Mouse (Mus musculus): Measurements from ENCODE around the gene Sdccag8. TPM values are rescaled to one million over a fixed set of nuclear protein-coding genes. Genes with fewer than 3 reads are reported as not detected.

The Sdccag8 gene
- total RNA-seq (2021) = 1 to 10 TPM; 8.3 to 8.4 TPM
- long read RNA-seq, experiment 1, partial matches to known transcripts = 7 of 15 reads
- long read RNA-seq, experiment 1, other reads (novel, unspliced or antisense) = 4 of 15 reads
- long read RNA-seq, experiment 2, transcript Sdccag8-201 (18 exons, 2,776 nt) = major isoform, 12 of 22 reads
- long read RNA-seq, experiment 2, partial matches to known transcripts = 1 of 22 reads
- long read RNA-seq, experiment 2, other reads (novel, unspliced or antisense) = 9 of 22 reads

DNA sequence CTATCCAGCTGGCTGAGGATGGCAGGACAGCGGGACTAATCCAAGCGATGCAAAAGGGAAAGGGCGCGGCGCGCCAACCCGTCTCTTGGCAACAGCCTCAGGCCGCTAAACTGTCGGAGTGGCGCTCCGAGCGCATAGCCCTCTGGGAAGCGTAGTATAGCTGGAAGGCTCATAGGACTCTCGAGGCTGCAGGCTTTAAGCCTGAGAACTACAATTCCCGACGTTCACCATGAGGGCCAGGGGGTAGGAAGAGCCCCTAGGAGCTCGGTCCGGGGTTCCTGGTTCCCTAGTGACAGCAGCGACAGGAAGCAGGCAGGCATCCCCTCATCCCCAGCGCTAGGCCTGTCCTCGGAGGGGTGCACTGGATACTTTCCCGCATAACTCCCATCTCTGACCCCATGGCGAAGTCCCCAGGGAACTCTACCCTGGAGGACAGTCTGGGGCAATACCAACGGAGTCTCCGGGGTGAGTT, at the start of gene Sdccag8:
Gene Sdccag8 (plus strand): TSS at position 70 of the 472 bp plus-strand sequence.
- DNase-seq (ENCODE audit: low spot score in 2 of 2) = peak; percentile 85 to 95

DNA sequence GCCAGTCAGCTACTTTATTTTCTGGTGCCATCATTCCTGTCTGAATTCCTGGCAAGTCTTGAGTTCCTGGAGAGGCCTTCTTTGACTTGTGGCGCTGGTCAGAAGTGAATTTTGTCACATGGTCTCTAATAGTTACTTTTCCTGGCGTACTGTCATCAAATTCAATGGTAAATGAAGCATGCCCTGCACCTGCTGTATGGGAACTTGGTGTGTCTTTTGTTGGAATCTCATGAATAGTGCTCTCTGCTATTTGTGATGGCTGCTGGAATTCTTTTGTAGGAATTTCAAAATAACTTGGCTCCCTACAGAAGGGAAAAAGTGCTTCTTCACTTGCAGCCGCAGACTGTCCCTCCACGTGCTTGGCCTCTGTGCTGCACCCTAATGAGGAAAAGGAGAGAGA, 39.9 kb upstream of the Sdccag8 start:
- no peak for DNase-seq (ENCODE audit: low spot score in 2 of 2)

DNA sequence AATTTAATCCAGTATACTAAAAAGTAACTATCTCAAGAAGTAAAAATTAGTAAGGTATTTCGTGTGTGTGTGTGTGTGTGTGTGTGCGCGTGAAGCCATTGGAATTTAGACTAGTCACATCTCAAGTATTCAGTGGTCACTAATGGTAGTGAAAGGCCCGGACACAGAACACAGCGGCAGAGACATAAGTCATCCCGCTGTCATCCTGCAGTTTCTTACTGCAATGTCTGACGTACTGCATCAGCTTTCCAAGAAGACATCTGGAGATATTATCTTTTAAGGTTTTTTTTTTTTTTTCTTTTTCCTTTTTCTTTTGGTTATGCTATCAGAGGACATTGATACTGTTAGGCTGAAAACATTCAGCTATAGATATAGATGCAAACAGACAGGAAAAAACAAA, 25.1 kb upstream of the Sdccag8 start:
- no peak for DNase-seq (ENCODE audit: low spot score in 2 of 2)

DNA sequence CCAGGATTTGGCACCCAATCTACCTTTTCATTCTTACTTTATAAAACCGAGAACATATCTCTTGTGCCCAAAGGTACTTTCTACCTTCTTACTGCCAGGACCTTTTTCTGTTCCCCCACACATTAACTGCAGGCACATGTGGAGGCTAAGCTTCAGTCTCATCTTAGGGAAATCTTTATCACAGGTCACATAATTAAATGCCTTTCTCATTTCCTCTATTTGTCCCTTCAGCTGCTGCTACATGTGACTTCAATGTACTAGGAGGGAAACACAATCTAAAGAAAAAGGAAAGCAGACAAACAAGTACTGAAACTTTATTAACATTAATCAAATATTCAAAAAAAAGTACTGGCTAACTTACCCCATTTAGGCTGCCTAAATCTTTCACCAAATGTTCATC, 22.3 kb upstream of the Sdccag8 start:
- no peak for DNase-seq (ENCODE audit: low spot score in 2 of 2)

DNA sequence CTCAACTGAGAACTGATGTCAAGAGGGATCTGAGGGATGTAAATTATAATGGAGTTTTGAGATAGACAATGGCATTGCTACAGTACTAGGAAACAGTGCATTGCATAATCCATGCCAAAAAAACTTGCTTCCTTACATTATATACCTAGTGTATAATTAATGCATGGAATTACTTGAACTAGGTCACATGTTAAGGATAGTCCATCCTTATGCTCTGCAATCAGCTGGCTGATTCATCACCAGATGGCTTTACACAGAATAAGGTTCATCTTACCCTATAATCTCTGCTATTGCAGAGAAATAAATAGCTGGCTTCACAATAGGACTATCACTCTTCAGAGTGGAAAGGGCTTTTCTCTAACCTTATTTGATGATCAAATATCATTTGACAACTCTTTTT, 15.8 kb upstream of the Sdccag8 start:
- no peak for DNase-seq (ENCODE audit: low spot score in 2 of 2)

DNA sequence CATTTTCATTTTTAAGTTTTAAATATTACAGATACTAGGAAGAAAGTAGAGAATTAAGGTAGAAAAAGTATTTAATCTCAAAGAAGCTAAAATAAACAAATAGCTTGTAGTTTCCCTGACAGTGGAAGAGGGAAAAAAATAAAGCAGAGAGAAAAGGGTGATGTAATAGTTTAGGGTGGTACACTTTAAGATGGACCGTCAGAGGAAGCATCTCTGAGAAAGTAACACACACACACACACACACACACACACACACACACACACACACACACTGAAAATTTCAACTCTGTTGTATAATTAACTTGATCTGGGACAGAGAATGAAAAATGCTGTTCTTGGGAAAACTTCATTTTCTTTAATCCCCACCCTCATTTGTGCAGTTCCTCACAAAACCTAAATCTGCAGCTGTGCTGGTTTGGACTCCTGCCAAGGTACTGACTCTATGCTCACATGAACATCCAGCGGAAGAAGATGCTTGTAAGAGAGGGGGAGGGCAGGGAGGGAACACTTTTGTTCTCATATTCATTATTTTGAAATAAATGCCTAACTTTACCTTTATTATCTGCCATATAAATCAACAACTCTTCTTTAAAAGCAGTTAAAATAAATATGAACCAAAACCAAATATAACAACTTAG, 13.6 kb upstream of the Sdccag8 start:
- peak; percentile 52 to 77 for DNase-seq (ENCODE audit: low spot score in 2 of 2)

DNA sequence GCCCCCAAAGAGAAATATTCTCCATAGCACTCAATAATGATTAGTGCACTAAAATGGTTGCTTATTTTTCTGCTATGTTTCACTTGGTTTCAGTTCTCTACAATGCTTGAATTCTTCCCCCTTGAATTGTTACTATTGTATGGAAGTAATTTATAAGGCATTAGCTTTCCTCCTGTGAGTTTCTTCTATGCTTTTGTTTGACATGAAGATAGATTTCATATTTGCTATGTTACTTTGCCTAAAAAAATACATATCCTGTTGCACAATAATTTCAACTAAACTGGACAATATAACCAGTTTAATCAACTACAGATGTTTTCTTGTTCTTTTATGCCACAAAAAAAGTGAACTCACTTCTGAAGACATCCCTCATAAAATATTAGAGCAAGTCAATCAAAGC, 4.3 kb upstream of the Sdccag8 start:
- no peak for DNase-seq (ENCODE audit: low spot score in 2 of 2)

DNA sequence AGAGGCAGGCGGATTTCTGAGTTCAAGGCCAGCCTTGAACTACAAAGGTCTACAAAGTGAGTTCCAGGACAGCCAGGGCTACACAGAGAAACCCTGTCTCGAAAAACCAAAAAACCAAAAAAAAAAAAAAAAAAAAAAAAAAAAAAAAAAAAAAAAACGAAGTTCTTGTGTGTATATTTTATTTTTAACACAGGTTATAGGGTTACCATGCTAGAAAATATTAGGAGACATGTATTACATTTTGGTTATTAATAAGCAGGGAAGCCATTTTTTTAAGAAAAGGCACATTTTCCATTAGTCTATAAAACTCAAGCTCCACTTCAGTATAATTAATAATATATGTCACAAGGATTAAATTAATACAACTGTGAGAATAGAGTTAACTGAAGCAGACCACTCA, 2.6 kb upstream of the Sdccag8 start:
- no peak for DNase-seq (ENCODE audit: low spot score in 2 of 2)

DNA sequence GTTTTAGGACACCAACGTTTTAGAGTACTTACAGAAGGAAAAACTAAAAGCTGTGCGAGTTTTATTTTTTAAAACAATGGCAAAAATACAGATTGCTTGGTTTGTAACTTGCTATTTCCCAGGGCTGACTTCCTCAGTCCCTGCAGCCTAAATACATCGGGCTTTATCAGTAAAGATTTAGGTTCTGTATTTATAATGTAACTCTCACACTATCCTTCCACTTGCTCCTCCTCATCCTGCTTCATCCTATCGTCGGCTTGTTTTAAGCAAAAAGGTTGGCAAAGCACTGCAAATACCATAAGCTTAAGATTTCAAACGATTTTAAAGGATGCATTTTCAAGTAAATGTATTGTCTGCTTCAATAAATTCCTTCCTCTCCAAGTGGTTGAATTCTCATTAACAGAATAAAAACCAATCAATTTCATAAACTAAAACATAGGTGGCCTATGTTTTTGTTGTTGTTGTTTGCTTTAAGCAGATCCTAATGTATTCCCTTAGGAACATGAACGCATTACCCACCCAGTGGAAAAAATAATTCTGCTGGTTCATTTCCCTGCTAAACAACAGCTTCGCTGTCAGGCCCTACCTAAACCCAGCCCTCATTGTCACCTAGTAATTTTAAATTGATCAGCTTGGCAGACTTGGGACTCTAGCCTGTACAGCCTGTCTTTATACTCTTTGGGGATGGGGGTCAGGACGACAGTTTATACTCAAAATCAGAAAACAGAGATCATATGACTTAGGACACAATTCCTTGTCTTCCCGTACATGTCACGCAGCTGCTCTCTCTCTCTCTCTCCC, 1.8 kb upstream of the Sdccag8 start:
- DNase-seq (ENCODE audit: low spot score in 2 of 2) = no peak

DNA sequence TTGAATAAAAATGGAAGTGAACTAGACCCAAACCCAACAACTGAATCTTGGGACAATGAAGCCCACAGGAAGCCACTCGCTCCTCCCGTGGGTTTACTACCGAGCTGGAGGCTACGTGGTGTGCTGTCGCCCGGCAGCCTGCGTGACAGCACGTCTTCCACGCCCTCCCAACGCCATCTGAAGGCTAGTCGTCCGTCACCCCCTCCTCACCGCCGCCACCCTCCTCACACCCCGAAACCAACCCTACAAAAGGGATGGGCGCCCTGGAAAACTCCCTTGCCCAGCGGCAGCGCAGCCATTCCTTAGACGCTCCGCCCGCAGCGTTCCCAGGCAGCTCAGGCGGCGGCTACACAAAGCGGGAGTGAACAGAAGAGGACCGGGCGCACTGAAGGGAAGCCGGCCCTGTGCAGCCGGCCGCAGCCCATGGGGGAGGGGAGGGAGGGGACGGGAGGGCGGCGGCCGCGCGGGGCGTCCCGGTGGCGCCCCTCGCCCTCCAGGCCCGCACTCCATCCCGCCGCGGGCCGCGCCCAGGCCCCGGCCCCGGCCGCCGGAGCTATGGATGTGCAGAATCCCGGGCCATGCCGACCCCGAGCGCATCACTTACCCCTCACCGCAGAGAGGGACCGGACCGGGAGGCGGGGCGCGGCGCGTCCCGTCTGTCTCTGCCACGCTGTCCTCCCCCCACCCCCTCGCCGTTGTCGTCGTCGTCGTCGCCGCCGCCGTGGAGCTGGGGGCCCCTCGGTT, 996 bp upstream of the Sdccag8 start:
- DNase-seq (ENCODE audit: low spot score in 2 of 2) = peak; percentile 56 to 69

DNA sequence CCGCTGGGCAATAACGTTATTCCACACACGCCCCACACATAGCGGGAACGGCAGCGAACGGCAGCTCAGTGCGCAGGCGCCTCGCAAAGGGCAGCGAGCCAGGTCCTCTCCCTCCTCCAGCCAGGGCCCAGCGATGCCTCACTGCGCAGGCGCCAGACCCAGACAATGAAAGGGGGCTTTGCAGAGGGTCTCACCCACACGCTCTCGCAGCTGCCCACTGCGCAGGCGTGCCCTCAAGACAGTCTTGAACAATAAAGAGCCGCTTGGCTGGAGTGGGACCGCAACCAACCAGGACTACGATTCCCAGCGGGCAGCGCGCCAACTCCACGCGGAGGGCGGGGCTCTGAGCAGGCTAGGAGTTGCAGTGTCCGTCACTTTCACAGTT, 432 bp upstream of the Sdccag8 start, which contains the start of gene Cep170:
Gene Cep170 (minus strand): TSS at position 32 of the 385 bp plus-strand sequence.
- peak; percentile 99 for DNase-seq (ENCODE audit: low spot score in 2 of 2)

DNA sequence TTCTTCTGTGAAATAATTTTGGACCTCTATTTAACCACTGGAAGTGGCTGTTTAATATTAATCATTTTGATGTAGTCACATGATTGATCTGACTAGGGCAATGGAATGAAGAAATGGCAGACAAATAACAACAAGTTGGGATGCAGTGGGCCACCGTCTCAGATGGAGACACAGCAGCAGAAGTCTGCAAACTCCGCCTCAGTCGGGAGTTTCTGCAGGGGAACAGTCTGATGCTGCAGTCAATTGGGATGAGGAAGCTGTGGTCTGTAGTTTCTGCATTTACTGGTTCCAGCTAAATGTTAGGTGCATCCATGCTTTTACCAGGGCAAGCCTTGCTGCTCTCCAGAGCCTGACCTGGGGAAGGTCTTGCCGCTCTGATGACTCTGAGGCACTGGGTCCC, 2.3 kb downstream of the Sdccag8 start:
- DNase-seq (ENCODE audit: low spot score in 2 of 2) = no peak

DNA sequence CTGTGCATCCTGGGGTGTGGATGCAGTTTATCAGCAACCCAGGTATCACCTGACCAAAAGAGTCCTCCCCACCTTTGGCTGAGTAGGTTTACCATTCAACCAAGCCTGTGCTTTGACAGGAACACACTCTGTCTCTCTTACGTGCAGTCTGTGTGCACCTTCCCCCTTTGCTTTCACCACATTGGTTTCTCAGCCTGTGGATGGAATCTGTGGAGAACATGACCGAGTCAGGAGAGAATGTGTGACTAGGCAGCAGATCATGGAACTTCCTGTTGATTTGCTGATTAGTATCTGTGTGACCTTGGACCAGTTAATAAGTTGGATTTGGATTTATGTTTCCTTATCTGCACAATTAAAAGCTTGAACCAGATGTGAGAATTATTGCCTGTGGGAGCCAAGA, 3.7 kb downstream of the Sdccag8 start:
- DNase-seq (ENCODE audit: low spot score in 2 of 2) = no peak

DNA sequence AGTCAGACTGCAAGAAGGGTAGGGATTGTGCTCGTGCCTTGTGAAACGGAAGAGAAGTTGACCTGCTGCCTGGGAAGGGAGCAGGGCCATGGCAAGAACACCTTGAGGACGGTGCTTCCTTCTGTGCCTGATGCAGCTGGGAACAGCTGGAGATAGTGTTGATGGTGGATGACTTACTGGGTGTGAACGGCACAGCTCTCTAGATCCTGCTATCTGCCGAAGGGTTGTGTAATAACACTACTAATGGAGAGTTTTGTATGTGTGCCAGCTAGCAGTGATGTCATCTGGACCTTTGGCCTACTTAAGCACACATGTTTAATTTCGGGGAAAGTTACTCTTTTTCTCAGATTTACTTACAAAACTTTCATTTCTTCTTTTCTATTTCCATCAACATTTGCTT, 4.3 kb downstream of the Sdccag8 start:
- DNase-seq (ENCODE audit: low spot score in 2 of 2) = peak in 1 of 2 experiments; percentile 23

DNA sequence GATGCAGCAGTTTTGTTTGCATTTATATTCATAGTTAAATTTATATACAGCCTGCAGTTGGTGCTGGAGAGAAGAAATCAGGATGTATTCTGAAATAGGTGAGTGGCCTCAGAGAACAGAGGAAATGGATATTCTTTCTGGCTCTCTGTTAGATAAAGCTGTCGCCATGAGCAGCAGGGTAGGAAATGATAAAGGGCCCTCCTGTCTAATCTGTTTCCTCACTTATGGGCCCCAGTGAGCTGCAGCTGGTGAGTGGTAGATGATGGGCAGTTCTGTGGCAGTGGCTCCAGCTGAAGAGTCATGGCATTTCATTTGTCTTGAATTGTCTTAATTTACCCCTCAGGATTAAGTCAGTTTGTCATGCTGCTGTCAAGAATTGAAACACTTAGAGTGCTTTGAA, 7.5 kb downstream of the Sdccag8 start:
- DNase-seq (ENCODE audit: low spot score in 2 of 2) = no peak

DNA sequence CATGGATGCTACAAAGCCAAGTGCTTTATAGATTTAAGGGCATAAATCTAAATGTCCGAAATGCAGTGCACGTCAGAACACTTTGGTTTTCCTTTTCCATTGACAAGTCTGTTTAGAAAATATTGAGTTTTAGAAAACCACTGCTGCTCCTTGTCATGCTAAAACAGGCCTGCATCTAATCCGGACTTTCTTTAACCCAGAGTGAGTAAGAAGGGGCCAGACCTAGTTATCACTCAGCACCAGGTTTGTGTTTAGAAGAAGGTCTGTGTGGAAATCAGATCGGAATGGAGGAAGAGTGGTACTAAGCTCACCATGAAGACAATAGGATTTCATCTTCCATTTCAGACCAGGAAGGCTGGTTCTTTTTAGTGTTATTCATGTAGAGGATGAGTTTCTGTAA, 8.5 kb downstream of the Sdccag8 start:
- DNase-seq (ENCODE audit: low spot score in 2 of 2) = no peak

DNA sequence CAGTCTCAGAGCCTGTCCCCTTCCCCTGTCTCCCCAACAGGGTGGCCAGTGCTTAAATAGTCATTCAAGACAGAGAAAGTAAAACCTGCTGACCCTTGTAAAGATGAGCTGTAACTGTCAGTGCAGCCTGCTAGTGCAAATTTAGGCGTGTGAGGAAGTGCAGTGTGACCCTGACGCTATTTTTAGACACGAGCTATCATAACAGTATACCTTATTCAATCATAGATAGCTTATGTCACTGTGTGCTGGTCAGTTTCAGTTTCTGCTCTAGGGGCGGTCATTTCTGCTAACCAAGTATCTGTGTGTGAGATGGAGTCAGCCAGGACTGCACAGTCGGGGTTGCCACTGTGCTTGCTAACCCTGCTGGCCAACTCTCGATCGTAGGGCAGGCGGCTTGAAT, 9.4 kb downstream of the Sdccag8 start:
- no peak for DNase-seq (ENCODE audit: low spot score in 2 of 2)

DNA sequence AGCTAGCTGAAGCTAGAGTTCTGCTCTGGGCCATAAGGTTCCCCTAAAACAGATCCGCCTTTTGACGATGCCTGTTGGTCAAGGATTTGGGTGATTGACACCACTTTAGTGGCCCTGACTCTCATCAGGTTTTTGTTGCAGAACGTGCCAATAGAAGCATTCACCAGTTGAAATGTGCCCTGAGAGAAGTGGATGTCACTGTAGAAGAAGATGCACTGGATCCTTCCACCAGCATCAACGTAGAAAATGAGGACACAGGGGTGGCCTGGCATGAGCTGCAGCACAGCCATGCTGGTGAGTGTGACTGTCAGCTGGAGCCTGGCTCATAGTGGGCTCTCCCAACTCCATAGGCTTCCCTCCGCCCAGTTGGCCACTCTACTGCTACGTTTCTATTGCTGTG, 10.2 kb downstream of the Sdccag8 start:
- no peak for DNase-seq (ENCODE audit: low spot score in 2 of 2)

DNA sequence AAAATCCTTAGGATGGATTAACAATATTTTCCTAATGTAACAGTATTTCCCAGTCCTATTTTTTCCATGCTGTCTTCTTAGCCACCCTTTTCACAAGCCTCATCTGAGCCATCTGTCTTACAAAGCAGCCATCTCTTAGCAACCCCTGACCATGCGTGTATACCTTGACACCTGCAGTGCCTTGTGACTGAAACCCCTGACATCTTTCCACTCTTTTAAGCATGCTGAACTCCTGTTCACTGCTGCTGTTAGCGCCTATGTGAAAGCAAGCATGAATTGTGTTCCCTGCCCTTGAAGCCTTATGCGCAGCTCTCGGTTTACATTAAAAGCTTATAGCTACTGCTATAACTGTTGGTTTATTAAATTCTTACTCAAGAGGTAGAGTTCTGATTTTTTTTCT, 10.6 kb downstream of the Sdccag8 start:
- DNase-seq (ENCODE audit: low spot score in 2 of 2) = no peak

DNA sequence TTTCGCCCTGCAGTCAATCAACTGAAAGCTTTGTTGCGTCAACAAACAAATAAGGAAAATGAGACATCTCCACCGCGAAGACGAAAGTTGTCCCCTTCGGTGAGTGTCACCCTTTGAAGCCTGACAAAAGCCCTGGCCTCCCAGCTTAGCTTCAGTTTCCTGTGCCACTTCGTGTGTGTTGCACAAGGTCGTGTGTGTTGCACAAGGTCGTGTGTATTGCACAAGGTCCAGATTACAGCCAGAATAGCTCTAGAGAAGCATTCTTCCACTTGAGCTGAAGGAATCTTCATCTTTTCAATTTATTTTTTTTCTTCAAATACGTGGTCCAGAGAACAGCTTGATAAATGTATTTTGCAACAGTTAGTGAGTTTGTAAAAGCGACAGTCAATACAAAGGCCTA, 11.7 kb downstream of the Sdccag8 start:
- no peak for DNase-seq (ENCODE audit: low spot score in 2 of 2)

DNA sequence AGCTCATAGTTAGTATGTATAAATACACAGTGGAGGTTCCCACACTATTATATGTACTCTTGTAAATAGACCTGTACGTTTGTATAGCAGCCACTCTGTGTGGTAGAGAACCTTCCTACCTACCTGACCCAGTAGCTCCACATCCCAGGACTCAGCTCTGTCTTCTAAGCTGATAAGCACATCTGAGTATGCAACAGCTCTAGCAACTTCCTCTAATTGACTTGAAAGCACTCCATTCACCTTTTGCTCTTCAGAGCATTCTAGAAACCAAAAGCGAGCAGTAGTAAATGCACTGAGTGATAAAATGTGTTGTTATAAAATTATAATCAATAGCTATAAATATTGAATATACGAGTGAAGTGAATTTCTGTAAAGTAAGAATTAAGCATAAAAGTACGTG, 12.5 kb downstream of the Sdccag8 start:
- DNase-seq (ENCODE audit: low spot score in 2 of 2) = no peak
